Mouse (Mus musculus) cortical plate, adult 2 months (tissue): ENCODE results near the gene Retn. TPM values are rescaled to one million over a fixed set of nuclear protein-coding genes. Genes with fewer than 3 reads are reported as not detected.

Experiments used
- H3K27ac ChIP-seq: fragments of 200-500 bp; 2 replicates; pipeline ENCODE4 v1.5.1; 2012; ENCODE audit warnings: low read length, control low read depth, inconsistent platforms; ENCODE audit not compliant: insufficient read depth
- H3K4me1 ChIP-seq: fragments of 200-500 bp; 2 replicates; pipeline ENCODE4 v1.6.1; 2011; ENCODE audit warnings: low read length; ENCODE audit not compliant: control insufficient read depth, insufficient read depth
- H3K4me3 ChIP-seq: fragments of 200-500 bp; 2 replicates; pipeline ENCODE4 v1.5.1; 2011; ENCODE audit warnings: mild to moderate bottlenecking, low read length, control low read depth; ENCODE audit not compliant: insufficient read depth
- CTCF ChIP-seq: fragments of 200-500 bp; IDR thresholded peaks from 2 replicates; pipeline ENCODE4 v1.5.1; 2011; ENCODE audit warnings: mild to moderate bottlenecking, control low read depth, low read length; ENCODE audit not compliant: insufficient read depth; ENCODE audit errors: extremely low read depth
- POLR2A ChIP-seq: fragments of 200-500 bp; IDR thresholded peaks from 2 replicates; pipeline ENCODE4 v1.6.1; 2011; ENCODE audit warnings: mild to moderate bottlenecking, low read length, control low read depth; ENCODE audit not compliant: insufficient read depth; ENCODE audit errors: extremely low read depth
- polyA plus RNA-seq: library from polyadenylated mRNA; depleted of rRNA; stranded (reverse); fragments of >200 nt; gene quantifications from 2 replicates; pipeline ENCODE4 v1.2.3, GENCODE M21; 2012; rRNA removed

The Retn gene
- polyA plus RNA-seq, result 1.7 and 2.2 TPM in 2 replicates

DNA sequence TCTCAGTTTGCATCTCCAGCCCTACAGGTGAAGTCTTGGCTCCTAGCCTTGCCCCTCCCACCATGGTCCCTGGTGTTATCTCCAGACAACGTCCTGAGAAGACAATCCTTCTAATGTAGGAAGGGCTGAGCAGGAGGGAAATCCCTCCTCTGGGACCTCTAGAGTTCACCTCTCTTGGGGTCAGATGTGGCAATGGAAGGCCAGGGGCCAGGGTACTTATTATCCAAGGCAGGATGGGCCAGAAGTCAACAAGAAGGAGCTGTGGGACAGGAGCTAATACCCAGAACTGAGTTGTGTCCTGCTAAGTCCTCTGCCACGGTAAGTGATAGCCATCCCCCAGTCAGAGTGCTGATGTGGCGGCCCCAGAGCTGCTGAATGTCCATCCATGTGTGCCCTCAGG, at the start of gene Retn:
Gene Retn (plus strand): TSS at position 245 of the 400 bp plus-strand sequence.
- TF ChIP-seq CTCF, result no peak
- no peak for TF ChIP-seq POLR2A
- Histone ChIP-seq H3K4me1 (no peaks in the 10 kb centered on the region), H3K4me3 (no peak within 1 kb of the TSS), H3K27ac (no peak within 1 kb of the TSS)

DNA sequence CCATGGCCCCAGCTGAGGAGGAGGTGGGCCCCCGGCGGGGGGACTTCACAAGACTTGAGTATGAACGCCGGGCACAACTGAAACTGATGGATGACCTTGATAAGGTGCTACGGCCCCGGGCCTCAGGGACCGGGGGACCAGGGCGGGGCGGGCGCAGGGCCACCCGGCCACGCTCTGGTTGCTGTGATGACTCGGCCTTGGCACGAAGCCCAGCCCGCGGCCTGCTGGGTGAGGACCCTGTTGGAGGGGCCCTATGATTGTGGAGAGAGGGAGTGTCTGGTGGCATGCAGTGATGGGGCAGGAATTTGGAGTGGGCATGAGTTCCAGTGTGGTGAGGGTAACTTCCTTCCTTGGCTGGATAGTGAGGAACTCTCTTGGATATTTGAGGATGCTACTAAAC, 49.0 kb upstream of the Retn start:
- no peaks in the 10 kb centered on the region for H3K4me1 ChIP-seq
- TF ChIP-seq POLR2A (no peak), CTCF (no peak)
- no peak overlapping the region for H3K27ac ChIP-seq
- H3K4me3 ChIP-seq, result no peak overlapping the region

DNA sequence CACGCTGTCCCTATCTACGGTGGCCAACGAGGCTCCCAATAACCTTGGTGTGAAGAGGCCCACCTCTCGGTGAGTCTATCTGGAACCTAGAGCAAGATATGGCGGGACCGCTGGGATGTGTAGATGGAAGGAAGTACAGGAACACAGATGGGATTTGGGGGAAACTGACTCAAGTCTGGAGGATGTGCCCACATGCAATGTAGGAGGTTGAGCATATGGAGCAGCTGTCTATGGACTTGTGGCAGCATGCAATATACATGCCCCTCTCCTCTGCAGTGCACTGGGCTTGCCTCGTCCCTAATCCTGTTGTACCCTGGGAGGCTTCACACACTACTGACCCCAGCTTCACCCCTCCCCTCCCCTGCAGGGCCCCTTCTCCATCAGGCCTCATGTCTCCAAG, 47.7 kb upstream of the Retn start:
- TF ChIP-seq CTCF (no peak), POLR2A (no peak)
- H3K4me3 ChIP-seq, result no peak overlapping the region
- H3K27ac ChIP-seq, result no peak overlapping the region
- H3K4me1 ChIP-seq, result no peaks in the 10 kb centered on the region

DNA sequence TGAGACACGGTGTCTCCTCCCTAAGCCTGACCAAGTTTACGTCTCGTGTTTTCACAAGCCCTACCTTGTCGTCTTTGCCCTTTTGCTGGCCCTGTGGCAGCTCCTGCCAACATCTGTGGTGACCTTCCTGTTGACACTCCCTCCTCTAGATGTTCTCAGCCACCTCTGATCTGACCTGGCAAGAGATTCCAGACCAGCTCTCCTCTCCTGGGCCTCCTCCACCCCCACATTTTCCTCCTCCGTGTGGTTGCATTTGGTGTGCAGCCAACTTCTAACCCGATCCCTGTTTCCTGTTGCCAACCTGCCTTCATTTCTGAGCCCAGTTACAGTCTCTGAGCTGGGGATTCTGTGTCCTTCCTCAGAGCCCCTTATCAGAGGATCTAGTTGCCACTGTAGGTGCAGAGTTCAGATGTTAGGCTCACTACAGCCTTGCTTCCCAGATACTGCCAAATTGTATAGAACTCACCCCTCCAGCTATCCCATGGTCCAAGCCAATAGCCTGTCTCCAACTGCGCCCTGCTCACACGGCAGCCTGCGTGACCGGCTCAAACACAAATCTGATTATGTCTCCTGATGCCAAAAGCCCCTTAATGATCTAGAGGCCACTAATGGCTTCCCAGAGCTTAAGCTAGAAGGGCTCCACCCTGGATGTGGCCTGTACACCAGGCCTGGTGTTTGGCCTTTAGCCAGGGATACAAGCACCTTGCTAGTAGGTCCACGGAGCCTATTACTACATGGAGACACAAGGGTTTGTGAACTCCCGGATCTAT, 46.3 kb upstream of the Retn start:
- Histone ChIP-seq H3K4me3 (no peak overlapping the region), H3K4me1 (no peaks in the 10 kb centered on the region), H3K27ac (0 out of 2 replicates have a peak overlapping the region, but pooled peaks have one; percentile 1)
- TF ChIP-seq CTCF, result no peak
- TF ChIP-seq POLR2A, result no peak

DNA sequence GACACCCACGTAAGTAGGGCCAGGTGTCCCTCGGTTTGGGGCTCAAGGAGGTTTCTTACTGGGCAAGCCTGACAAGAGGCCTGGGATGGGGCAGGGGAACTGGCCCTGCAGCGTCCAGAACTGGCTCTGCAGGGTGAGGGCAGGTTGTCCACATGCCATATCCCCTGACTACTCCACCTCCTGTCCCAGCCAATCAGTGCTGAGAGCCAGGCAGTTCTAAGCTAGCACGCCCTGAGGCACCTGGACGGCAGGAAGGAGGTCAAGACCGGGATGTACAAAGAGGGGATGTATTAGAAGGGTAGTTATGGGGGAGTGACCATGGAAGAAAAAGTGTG, 45.8 kb upstream of the Retn start:
- Histone ChIP-seq H3K4me3 (no peak overlapping the region), H3K4me1 (no peaks in the 10 kb centered on the region), H3K27ac (no peak overlapping the region)
- TF ChIP-seq CTCF (no peak), POLR2A (no peak)

DNA sequence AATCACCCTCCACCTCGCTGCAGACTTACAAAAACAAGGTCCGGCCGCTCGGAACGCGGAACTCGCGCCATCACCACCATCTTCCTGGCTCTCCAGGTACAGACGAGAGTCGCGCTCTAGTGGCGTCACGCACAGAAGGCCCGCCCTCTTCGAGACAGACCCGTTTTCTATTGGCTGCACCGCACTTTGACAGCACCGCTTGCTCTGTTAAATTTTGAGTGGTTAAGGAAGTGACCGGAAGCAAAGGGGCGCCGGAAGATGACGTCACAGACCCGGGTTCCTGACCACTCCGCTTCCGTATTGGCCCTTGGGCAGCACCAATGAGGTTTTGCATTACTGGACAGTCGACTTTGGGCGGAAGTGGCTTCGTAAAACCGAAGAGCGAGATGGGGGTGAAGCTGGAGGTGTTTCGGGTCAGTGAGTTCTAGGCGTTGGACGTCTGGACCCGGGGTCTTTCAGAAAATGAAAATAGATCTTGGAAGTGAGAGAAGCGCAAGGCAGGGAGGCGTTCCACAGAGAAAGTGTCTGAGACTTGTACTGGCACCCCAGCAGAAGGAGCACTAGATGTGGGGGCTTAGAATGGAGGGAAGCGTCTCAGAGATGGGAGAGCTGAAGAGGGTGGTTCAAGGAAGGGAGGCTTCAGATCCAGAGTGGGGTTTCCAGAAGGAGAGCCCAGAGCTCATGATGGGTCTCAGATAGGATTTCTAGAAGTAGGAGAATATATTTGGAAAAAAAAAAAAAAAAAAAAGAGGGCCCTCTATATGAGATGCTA, 34.2 kb upstream of the Retn start, which contains the start of the genes Xab2 and Pet100:
Gene Xab2 (minus strand): TSS at position 118 of the 772 bp plus-strand sequence.
Gene Pet100 (plus strand): TSS at position 350 of the 772 bp plus-strand sequence.
- TF ChIP-seq CTCF (no peak), POLR2A (peak; percentile 72)
- Histone ChIP-seq H3K4me1 (peaks cover 2% of the 10 kb centered on the region; the same call in 1 of the 2 replicates), H3K27ac (no peak within 1 kb of the TSS)

DNA sequence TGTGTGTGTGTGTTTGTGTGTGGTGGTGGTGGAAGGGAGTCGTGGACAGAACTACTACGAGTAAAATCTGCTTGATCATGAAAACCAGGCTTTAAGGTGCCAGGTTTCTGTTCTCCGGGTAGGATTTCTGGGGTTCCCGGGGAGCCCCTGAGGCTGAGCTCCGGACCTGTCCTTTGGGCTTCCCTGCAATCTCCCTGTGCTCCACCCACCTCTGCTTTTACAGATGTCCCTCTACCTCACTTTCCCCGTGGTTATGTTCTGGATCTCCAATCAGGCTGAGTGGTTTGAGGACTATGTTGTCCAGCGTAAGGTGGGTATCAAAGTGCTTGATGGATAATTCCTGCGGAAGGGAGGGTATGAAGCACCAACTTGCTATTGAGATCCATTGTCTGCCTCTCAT, 33.5 kb upstream of the Retn start:
- Histone ChIP-seq H3K27ac (no peak overlapping the region), H3K4me3 (peak overlapping the region; percentile 67), H3K4me1 (peaks cover 2% of the 10 kb centered on the region; the same call in 1 of the 2 replicates)
- no peak for TF ChIP-seq CTCF
- no peak for TF ChIP-seq POLR2A

More for the DNA sequence above, 34.2 kb upstream of the Retn start, which contains the start of the genes Xab2 and Pet100:
- H3K4me3 ChIP-seq, result peak within 1 kb of the TSS; percentile 67

DNA sequence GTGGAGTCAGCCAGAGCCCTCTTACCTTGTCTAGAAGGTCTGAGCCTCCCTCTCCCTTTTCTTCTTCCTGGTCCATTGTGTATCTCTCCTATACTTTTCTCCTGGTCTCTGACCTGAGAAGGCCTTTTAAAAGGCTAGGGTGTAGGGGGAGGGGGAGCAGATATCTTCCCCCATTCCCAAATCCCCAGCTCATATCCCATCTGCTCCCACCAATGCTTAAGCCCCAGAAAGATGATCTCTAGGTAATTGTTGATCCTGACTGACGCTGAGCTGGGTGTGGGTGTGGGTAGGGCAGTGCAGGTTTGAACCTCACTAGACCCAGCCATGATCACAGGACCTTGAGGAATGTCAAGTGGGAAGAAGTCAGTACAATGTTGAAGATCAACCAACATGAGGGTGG, 30.1 kb upstream of the Retn start, which contains the start of gene Pcp2:
Gene Pcp2 (minus strand): TSS at position 101 of the 400 bp plus-strand sequence.
- TF ChIP-seq CTCF (no peak), POLR2A (no peak)
- Histone ChIP-seq H3K4me1 (peaks cover 2% of the 10 kb centered on the region; the same call in 1 of the 2 replicates), H3K4me3 (no peak within 1 kb of the TSS), H3K27ac (no peak within 1 kb of the TSS)

DNA sequence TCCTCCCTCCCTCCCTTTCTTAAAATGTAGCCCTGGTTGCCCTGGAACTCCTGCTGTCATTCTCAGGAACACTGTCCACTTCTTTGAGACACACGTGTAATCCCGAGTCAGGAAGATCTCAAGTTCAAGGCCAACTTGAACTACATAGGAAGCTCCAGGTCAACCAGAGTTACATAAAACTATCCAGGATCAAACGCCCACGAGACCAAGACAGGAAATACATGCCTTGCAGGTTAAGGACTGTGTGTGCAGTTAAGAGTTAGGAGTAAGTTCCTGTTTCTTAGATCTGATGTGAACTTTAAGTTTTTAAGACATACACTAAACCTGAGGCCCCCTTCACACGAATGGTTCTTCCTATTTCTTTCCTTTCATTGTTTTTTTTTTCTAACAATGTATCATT, 28.6 kb upstream of the Retn start:
- Histone ChIP-seq H3K27ac (no peak overlapping the region), H3K4me1 (peaks cover 2% of the 10 kb centered on the region; the same call in 1 of the 2 replicates)
- TF ChIP-seq CTCF, result no peak
- no peak for TF ChIP-seq POLR2A

DNA sequence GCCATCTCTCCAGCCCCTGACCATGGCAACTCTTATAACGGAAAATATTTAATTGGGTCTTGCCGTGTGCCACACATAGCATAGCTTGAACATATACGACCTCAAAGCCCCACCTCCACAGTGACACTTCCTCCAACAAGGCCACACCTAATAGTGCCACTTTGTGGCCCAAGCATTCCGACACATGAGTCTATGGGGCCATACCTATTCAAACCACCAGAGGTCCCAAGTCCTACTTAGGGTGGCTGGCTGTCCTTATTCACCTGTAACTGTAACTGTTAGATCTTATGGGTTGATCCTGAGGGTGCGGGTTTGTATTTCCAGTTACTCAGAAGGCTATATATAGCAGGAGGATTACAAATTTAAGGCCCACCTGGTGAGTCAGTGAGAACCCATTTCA, 27.6 kb upstream of the Retn start:
- Histone ChIP-seq H3K4me3 (no peak overlapping the region), H3K27ac (no peak overlapping the region), H3K4me1 (no peaks in the 10 kb centered on the region)
- TF ChIP-seq CTCF (peak; percentile 38; the same call in 1 of the 2 replicates), POLR2A (no peak)

More for the DNA sequence above, 28.6 kb upstream of the Retn start:
- H3K4me3 ChIP-seq, result no peak overlapping the region
